In the genomic region with DNA sequence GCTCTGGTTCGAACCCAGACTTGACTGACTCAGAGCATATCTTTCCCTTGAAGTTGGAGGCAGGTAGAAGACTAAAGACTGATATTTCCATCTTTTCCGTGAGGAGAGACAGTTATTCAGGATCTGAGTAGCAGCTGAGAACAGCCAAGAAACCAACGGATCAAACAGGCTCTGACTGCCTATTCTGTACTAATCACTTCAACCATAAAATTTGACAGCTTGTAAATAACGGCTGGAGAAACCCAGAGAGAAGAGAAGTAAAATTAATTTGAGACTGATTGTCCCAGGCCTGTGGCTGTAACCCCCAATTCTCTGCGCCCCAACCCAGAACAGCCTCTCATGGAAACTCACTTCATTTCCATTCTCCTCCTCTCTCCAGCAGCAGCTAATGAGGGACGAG, we compare ENCODE assay signal across 23 mouse cellular contexts. TPM values are rescaled to one million over a fixed set of nuclear protein-coding genes. Genes with fewer than 3 reads are reported as not detected.
"Had no signal": no experiment of that assay in that cellular context is flagged by ENCODE, and none has a peak within 500 bp of the region (broad histone marks: within the 10 kb centered on the region; RNA-seq: fewer than 3 reads in every experiment).

No protein-coding gene starts in this region.

- H3K4me3 ChIP-seq: neural tube, embryonic 12.5 days; neural tube, embryonic 13.5 days; neural tube, embryonic 15.5 days; stomach, embryonic 15.5 days had no signal

- H3K9me3 ChIP-seq: neural tube, embryonic 12.5 days; neural tube, embryonic 13.5 days; neural tube, embryonic 15.5 days; stomach, embryonic 15.5 days had no signal

- DNase-seq: right cerebral cortex, adult 18-20 months; right cerebral cortex, postnatal 14 days; right cerebral cortex, postnatal 25 days; right cerebral cortex, postnatal 4 days; spleen, adult 18-20 months; thymus, adult 18-20 months; thymus, adult 2 months; thymus, postnatal 14 days; thymus, postnatal 25 days; thymus, postnatal 36 days; thymus, postnatal 4 days had no signal

- H3K4me2 ChIP-seq: neural tube, embryonic 12.5 days; neural tube, embryonic 13.5 days; neural tube, embryonic 15.5 days; stomach, embryonic 15.5 days had no signal

- H3K9ac ChIP-seq: neural tube, embryonic 12.5 days; neural tube, embryonic 13.5 days; neural tube, embryonic 15.5 days; stomach, embryonic 15.5 days had no signal

- H3K27me3 ChIP-seq: neural tube, embryonic 12.5 days; stomach, embryonic 15.5 days had no signal

- H3K36me3 ChIP-seq: neural tube, embryonic 12.5 days; neural tube, embryonic 13.5 days; neural tube, embryonic 15.5 days; stomach, embryonic 15.5 days had no signal

- H3K4me1 ChIP-seq: neural tube, embryonic 12.5 days; neural tube, embryonic 13.5 days; neural tube, embryonic 15.5 days; stomach, embryonic 15.5 days had no signal

- H3K27ac ChIP-seq: neural tube, embryonic 12.5 days; neural tube, embryonic 13.5 days; neural tube, embryonic 15.5 days; stomach, embryonic 15.5 days; stomach, postnatal 0 days had no signal

RNA-seq across cellular contexts. Expression of a gene that starts 26.2 kb away (rescaled TPM):
- total RNA-seq: neutrophil, adult 5-6 weeks had no signal
- polyA plus RNA-seq: small intestine, adult 2 months; spleen, adult 2 months; stomach, embryonic 14.5 days; stomach, embryonic 15.5 days; stomach, embryonic 16.5 days; stomach, postnatal 0 days; thymus, adult 2 months; thymus, postnatal 0 days; urinary bladder, adult 2 months had no signal
